Mouse (Mus musculus): ENCODE data around the gene Fam120c. TPM values are rescaled to one million over a fixed set of nuclear protein-coding genes. Genes with fewer than 3 reads are reported as not detected.
A peak's percentile ranks its signal among the peaks of the same experiment; 100 is the strongest.
"Not testable (repeated sequence)": the region's sequence is repeated elsewhere in the genome, so short reads cannot be mapped to it uniquely, and the experiment has no call there.

Fam120c gene
- 10 to 100 TPM; 12.4 to 14.3 TPM for total RNA-seq (2021)

- intact Hi-C loops (cut with DNase I) = loop anchor here (10.0 kb wide), 2 partner anchors 209 to 759 kb away; partner anchors contain the start of genes Apex2 and Pfkfb1
- DNase-seq = peak; percentile 83 to 84
These were observed at the start of gene Fam120c for GRCm38 (mm10) chrX:151343761-151344500. Gene Fam120c (plus strand): TSS chrX:151344175.

GRCm38 (mm10) chrX:151298329-151298728, 45.6 kb upstream of the Fam120c start:
- no peak for DNase-seq
- intact Hi-C loops (cut with DNase I) = no loop called here

GRCm38 (mm10) chrX:151313732-151314131, 30.2 kb upstream of the Fam120c start:
- no peak for DNase-seq
- intact Hi-C loops (cut with DNase I) = no loop called here

GRCm38 (mm10) chrX:151333615-151334014, 10.4 kb upstream of the Fam120c start:
- intact Hi-C loops (cut with DNase I) = no loop called here
- DNase-seq = no peak

GRCm38 (mm10) chrX:151337804-151338203, 6.2 kb upstream of the Fam120c start:
- DNase-seq = peak; percentile 54 to 57
- intact Hi-C loops (cut with DNase I) = no loop called here

GRCm38 (mm10) chrX:151344501-151344984, 568 bp downstream of the Fam120c start:
- peak in 1 of 2 experiments; percentile 18 for DNase-seq
- intact Hi-C loops (cut with DNase I) = loop anchor here (10.0 kb wide), 2 partner anchors 210 to 760 kb away; partner anchors contain the start of genes Apex2 and Pfkfb1

- no peak for DNase-seq
- intact Hi-C loops (cut with DNase I) = loop anchor here (5.0 to 10.0 kb wide), 3 partner anchors 172 to 761 kb away; partner anchors contain the start of genes Apex2 and Pfkfb1
These were observed 1.6 kb downstream of the Fam120c start for GRCm38 (mm10) chrX:151345333-151346125.

- intact Hi-C loops (cut with DNase I) = loop anchor here (5.0 to 10.0 kb wide), 3 partner anchors 170 to 762 kb away; partner anchors contain the start of genes Apex2 and Pfkfb1
- DNase-seq = no peak
These were observed 3.3 kb downstream of the Fam120c start for GRCm38 (mm10) chrX:151347278-151347677.

- intact Hi-C loops (cut with DNase I) = loop anchor here (5.0 to 10.0 kb wide), 3 partner anchors 168 to 765 kb away; partner anchors contain the start of genes Apex2 and Pfkfb1
- no peak for DNase-seq
These were observed 5.3 kb downstream of the Fam120c start for GRCm38 (mm10) chrX:151349322-151349721.

- no peak for DNase-seq
- intact Hi-C loops (cut with DNase I) = no loop called here
These were observed 74.8 kb downstream of the Fam120c start for GRCm38 (mm10) chrX:151418801-151419200.

GRCm38 (mm10) chrX:151420791-151421190, 76.8 kb downstream of the Fam120c start:
- intact Hi-C loops (cut with DNase I) = no loop called here
- no peak for DNase-seq

GRCm38 (mm10) chrX:151443637-151444036, 99.7 kb downstream of the Fam120c start:
- no peak for DNase-seq
- intact Hi-C loops (cut with DNase I) = no loop called here

GRCm38 (mm10) chrX:151444189-151444588, 100.2 kb downstream of the Fam120c start:
- intact Hi-C loops (cut with DNase I) = no loop called here

GRCm38 (mm10) chrX:151488128-151488527, 144.2 kb downstream of the Fam120c start:
- DNase-seq = no peak

More at GRCm38 (mm10) chrX:151444189-151444588, 100.2 kb downstream of the Fam120c start:
- DNase-seq = no peak

GRCm38 (mm10) chrX:151493269-151493668, 149.3 kb downstream of the Fam120c start:
- intact Hi-C loops (cut with DNase I); DNase-seq: not testable (repeated sequence)

More at GRCm38 (mm10) chrX:151488128-151488527, 144.2 kb downstream of the Fam120c start:
- intact Hi-C loops (cut with DNase I) = no loop called here

- no peak for DNase-seq
- intact Hi-C loops (cut with DNase I) = no loop called here
These were observed 152.6 kb downstream of the Fam120c start for GRCm38 (mm10) chrX:151496596-151496995.

GRCm38 (mm10) chrX:151508536-151508935, 164.6 kb downstream of the Fam120c start:
- DNase-seq = no peak
- intact Hi-C loops (cut with DNase I) = no loop called here

- DNase-seq = no peak
- intact Hi-C loops (cut with DNase I) = no loop called here
These were observed 165.9 kb downstream of the Fam120c start for GRCm38 (mm10) chrX:151509906-151510305.

- intact Hi-C loops (cut with DNase I) = no loop called here
- DNase-seq = no peak
These were observed 169.1 kb downstream of the Fam120c start for GRCm38 (mm10) chrX:151513066-151513465.

GRCm38 (mm10) chrX:151513694-151514093, 169.7 kb downstream of the Fam120c start:
- intact Hi-C loops (cut with DNase I) = no loop called here

GRCm38 (mm10) chrX:151518181-151518580, 174.2 kb downstream of the Fam120c start:
- intact Hi-C loops (cut with DNase I) = loop anchor here (5.0 kb wide), 1 partner anchor 171 kb away; no protein-coding TSS in a partner anchor
- no peak for DNase-seq

More at GRCm38 (mm10) chrX:151513694-151514093, 169.7 kb downstream of the Fam120c start:
- no peak for DNase-seq

All from heart, postnatal 36 days (tissue).